Mouse (Mus musculus) forebrain, embryonic 14.5 days (tissue): ENCODE data around the gene Ptprt. TPM values are rescaled to one million over a fixed set of nuclear protein-coding genes. Genes with fewer than 3 reads are reported as not detected.

Experiments used
- ATAC-seq: fragments of 200-750 bp; cut with Nextera tagmentation; 2 replicates; pipeline ENCODE4 v1.8.0; 2017; ENCODE audit warnings: mild to moderate bottlenecking, moderate library complexity
- DNase-seq: peaks from one replicate; pipeline ENCODE4 v3.0.0-alpha.2; 2015; ENCODE audit warnings: low spot score
- H3K27ac ChIP-seq: fragments of 300-500 bp; sonication (generic); 2 replicates; pipeline ENCODE4 v1.5.1; 2014; ENCODE audit warnings: low read depth, mild to moderate bottlenecking, control low read depth, low read length, moderate library complexity
- H3K27me3 ChIP-seq: fragments of 300-500 bp; sonication (generic); replicated peaks from 2 replicates; pipeline ENCODE4 v1.6.1; 2014; ENCODE audit warnings: low read length, control low read depth, mixed read lengths; ENCODE audit not compliant: control insufficient read depth, insufficient read depth
- H3K36me3 ChIP-seq: fragments of 300-500 bp; sonication (generic); 2 replicates; pipeline ENCODE4 v1.6.1; 2014; ENCODE audit warnings: low read length, control low read depth; ENCODE audit not compliant: control insufficient read depth, insufficient read depth
- H3K4me1 ChIP-seq: fragments of 300-500 bp; sonication (generic); 2 replicates; pipeline ENCODE4 v1.6.1; 2014; ENCODE audit warnings: antibody characterized with exemption, low read length, control low read depth; ENCODE audit not compliant: control insufficient read depth, insufficient read depth
- H3K4me2 ChIP-seq: fragments of 300-500 bp; sonication (generic); 2 replicates; pipeline ENCODE4 v1.6.1; 2014; ENCODE audit warnings: mild to moderate bottlenecking, control low read depth, low read length
- H3K4me3 ChIP-seq: fragments of 300-500 bp; sonication (generic); 2 replicates; pipeline ENCODE4 v1.5.1; 2014; ENCODE audit warnings: low read depth, low read length, control low read depth
- H3K9ac ChIP-seq: fragments of 300-500 bp; sonication (generic); 2 replicates; pipeline ENCODE4 v1.6.1; 2014; ENCODE audit warnings: mild to moderate bottlenecking, low read length, control low read depth, moderate library complexity
- H3K9me3 ChIP-seq: fragments of 300-500 bp; sonication (generic); replicated peaks from 2 replicates; pipeline ENCODE4 v1.6.1; 2016; ENCODE audit warnings: low read length, control low read depth, mixed read lengths; ENCODE audit not compliant: control insufficient read depth
- WGBS: fragments of 180-500 bp; shearing (Covaris S2); extraction: QIAGEN DNeasy Blood & Tissue Kit; methylation state at CpG from one replicate; pipeline ENCODE4 v1.1.7; 2014; 5-methylcytosine and 5-hydroxymethylcytosine counted together
- polyA plus RNA-seq: library from polyadenylated mRNA; unstranded; fragments of >200 nt; fragmentation: Nextera tagmentation; extraction: Ambion mirVana; gene quantifications from 2 replicates; pipeline ENCODE4 v1.2.1, GENCODE M21; 2014

Gene Ptprt
- polyA plus RNA-seq, 1 experiment from 2014 or later = 3.6 TPM

GRCm38 (mm10) chr2:161511101-161511759 is 1149.7 kb downstream of the Ptprt start:
- Histone ChIP-seq H3K36me3 (no peaks in the 10 kb centered on the region), H3K27me3 (no peaks in the 10 kb centered on the region), H3K9ac (peak overlapping the region; percentile 51), H3K4me1 (no peaks in the 10 kb centered on the region; the same call in 1 of the 2 replicates), H3K4me2 (peak overlapping the region; percentile 50), H3K4me3 (peak overlapping the region; percentile 31), H3K27ac (no peak overlapping the region), H3K9me3 (no peaks in the 10 kb centered on the region)
- ATAC-seq (peak; percentile 53; the same call in 1 of the 2 replicates), DNase-seq (no peak)
- WGBS = 16% methylated on average over 8 of the region's 8 CpGs

- peak; percentile 54; the same call in 1 of the 2 replicates for ATAC-seq
- H3K27ac ChIP-seq = no peak overlapping the region; the same call in 1 of the 2 replicates
- 8% methylated on average over 13 of the region's 13 CpGs for WGBS
Measured at GRCm38 (mm10) chr2:161499097-161499899, 1161.6 kb downstream of the Ptprt start.

GRCm38 (mm10) chr2:161498449-161499096 is 1162.4 kb downstream of the Ptprt start:
- Histone ChIP-seq H3K9me3 (no peaks in the 10 kb centered on the region), H3K4me3 (peak overlapping the region; percentile 13), H3K4me1 (0 out of 2 replicates have a peak, but pooled peaks cover 10% of the 10 kb centered on the region), H3K9ac (no peak overlapping the region), H3K4me2 (peak overlapping the region; percentile 52), H3K27ac (no peak overlapping the region; the same call in 1 of the 2 replicates), H3K36me3 (no peaks in the 10 kb centered on the region), H3K27me3 (no peaks in the 10 kb centered on the region)
- 19% methylated on average over 13 of the region's 13 CpGs for WGBS
- DNase-seq = peak; percentile 48
- ATAC-seq = no peak

More at GRCm38 (mm10) chr2:161499097-161499899, 1161.6 kb downstream of the Ptprt start:
- Histone ChIP-seq H3K9ac (0 out of 2 replicates have a peak overlapping the region, but pooled peaks have one; percentile 32), H3K36me3 (no peaks in the 10 kb centered on the region), H3K4me2 (peak overlapping the region; percentile 52), H3K4me3 (peak overlapping the region; percentile 13), H3K9me3 (no peaks in the 10 kb centered on the region), H3K27me3 (no peaks in the 10 kb centered on the region), H3K4me1 (0 out of 2 replicates have a peak, but pooled peaks cover 10% of the 10 kb centered on the region)
- DNase-seq = peak; percentile 55

- no peaks in the 10 kb centered on the region for H3K36me3 ChIP-seq
- no peak overlapping the region for H3K4me3 ChIP-seq
- no peak overlapping the region for H3K9ac ChIP-seq
- DNase-seq (no peak), ATAC-seq (no peak)
- no peaks in the 10 kb centered on the region for H3K4me1 ChIP-seq
- WGBS = 80% methylated on average over 1 of the region's 1 CpGs
- H3K4me2 ChIP-seq = no peak overlapping the region
- H3K9me3 ChIP-seq = no peaks in the 10 kb centered on the region
- H3K27ac ChIP-seq = no peak overlapping the region
- H3K27me3 ChIP-seq = no peaks in the 10 kb centered on the region
Measured at GRCm38 (mm10) chr2:161481741-161482140, 1179.2 kb downstream of the Ptprt start.

- ATAC-seq = no peak
- DNase-seq = no peak
- Histone ChIP-seq H3K4me1 (no peaks in the 10 kb centered on the region), H3K27ac (no peak overlapping the region), H3K4me3 (no peak overlapping the region), H3K36me3 (no peaks in the 10 kb centered on the region), H3K9me3 (no peaks in the 10 kb centered on the region), H3K9ac (no peak overlapping the region), H3K27me3 (no peaks in the 10 kb centered on the region), H3K4me2 (no peak overlapping the region)
Measured at GRCm38 (mm10) chr2:161480445-161480844, 1180.5 kb downstream of the Ptprt start.
